Mouse (Mus musculus): ENCODE results near the gene Mgrn1. TPM values are rescaled to one million over a fixed set of nuclear protein-coding genes. Genes with fewer than 3 reads are reported as not detected.

The Mgrn1 gene
- total RNA-seq, 2 experiments from 2014 or later, result 164 to 168 TPM

GRCm38 (mm10) chr16:4906559-4906958, 20.5 kb downstream of the Mgrn1 start:
- DNase-seq (ENCODE audit: low spot score in 2 of 2), result no peak

DNA sequence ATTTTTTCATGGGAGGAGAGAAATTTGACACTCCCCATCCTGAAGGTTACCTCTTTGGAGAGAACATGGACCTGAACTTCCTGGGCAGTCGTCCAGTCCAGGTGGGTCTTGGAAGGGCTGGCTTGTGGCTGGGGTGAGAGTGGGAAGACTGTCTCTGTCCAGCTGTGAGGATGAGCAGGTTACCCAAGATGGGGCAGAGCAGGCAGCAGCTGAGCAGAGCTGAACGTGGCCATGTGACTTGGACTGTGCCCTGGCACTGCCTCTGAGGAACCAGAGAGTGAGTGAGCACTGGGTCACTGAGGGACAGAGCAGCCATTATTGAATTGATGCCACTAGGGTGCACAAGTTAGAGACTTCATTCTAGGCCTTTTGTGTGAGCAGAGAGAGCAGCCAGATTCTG, 21.3 kb downstream of the Mgrn1 start:
- DNase-seq (ENCODE audit: low spot score in 2 of 2), result no peak

- no peak for DNase-seq (ENCODE audit: low spot score in 2 of 2)
Measured at GRCm38 (mm10) chr16:4907972-4908371, 21.9 kb downstream of the Mgrn1 start.

- DNase-seq (ENCODE audit: low spot score in 2 of 2), result no peak
Measured at GRCm38 (mm10) chr16:4909745-4910144, 23.7 kb downstream of the Mgrn1 start.

DNA sequence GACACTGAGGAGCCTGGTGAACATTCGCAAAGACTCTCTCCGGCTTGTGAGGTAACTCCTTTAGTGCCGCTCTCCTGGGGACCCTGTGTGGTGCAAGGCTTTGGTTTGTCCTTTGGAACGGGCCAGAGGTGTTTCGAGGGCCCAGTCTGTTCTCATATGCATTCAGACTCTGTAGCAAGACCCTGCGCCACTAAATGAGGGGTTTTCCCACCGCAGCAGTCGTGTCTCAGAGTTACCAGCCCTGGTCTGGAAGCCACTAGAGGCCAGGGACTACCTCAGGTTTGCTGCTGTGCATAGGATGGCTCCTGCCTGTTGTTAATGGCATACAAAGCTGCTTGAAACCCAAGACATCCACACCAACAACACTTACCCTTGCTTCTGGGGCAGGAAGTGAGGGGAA, 24.7 kb downstream of the Mgrn1 start:
- no peak for DNase-seq (ENCODE audit: low spot score in 2 of 2)

- no peak for DNase-seq (ENCODE audit: low spot score in 2 of 2)
Measured at GRCm38 (mm10) chr16:4912074-4912648, 26.1 kb downstream of the Mgrn1 start.

GRCm38 (mm10) chr16:4912907-4913782, 27.1 kb downstream of the Mgrn1 start:
- DNase-seq (ENCODE audit: low spot score in 2 of 2), result no peak

- peak; percentile 91 to 93 for DNase-seq (ENCODE audit: low spot score in 2 of 2)
Measured at GRCm38 (mm10) chr16:4913783-4914735, 28.0 kb downstream of the Mgrn1 start.

DNA sequence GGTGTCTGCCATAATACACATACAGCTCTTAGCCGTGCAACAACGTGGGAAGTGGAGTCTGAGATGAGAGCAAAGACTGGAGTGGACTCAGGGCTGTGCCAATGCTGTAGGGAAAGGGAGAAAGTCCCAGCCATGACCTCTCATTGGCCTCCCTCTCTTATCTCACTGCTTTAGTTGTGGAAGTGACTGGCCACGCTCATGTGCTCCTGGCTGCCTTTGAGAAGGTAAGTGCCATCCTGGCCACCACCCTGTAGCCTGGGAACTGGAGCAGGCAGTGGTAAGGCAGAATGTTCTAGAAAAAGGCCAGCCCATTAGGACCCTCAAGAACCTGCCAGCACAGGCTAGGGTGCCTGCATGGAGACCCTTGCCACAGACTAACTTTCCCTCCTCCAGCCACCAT, 29.9 kb downstream of the Mgrn1 start:
- no peak for DNase-seq (ENCODE audit: low spot score in 2 of 2)

GRCm38 (mm10) chr16:4916608-4917007, 30.6 kb downstream of the Mgrn1 start:
- no peak for DNase-seq (ENCODE audit: low spot score in 2 of 2)

DNA sequence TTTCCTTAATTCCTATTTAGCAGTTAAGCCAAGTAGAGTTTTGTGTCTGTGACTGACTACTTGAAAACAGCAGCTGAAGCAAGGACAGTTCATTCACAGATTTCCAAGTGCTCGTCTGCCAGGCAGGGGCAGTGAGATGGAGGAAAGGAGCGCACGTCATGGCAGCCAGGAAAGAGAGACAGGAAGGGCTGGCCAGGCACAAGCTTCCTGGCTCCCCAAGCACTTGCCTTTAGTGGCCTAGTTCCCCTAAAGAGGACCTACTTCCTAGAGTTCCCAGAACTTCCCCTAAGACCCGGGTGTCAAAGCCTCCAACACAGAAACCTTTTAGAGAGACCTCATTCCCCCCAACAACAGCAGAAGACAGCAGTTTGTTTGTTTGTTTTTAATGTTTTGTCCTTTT, 34.5 kb downstream of the Mgrn1 start:
- DNase-seq (ENCODE audit: low spot score in 2 of 2), result no peak

GRCm38 (mm10) chr16:4922481-4922880, 36.4 kb downstream of the Mgrn1 start:
- DNase-seq (ENCODE audit: low spot score in 2 of 2), result no peak

- DNase-seq (ENCODE audit: low spot score in 2 of 2), result no peak
Measured at GRCm38 (mm10) chr16:4923996-4924395, 37.9 kb downstream of the Mgrn1 start.

GRCm38 (mm10) chr16:4927967-4928366, 41.9 kb downstream of the Mgrn1 start:
- no peak for DNase-seq (ENCODE audit: low spot score in 2 of 2)

DNA sequence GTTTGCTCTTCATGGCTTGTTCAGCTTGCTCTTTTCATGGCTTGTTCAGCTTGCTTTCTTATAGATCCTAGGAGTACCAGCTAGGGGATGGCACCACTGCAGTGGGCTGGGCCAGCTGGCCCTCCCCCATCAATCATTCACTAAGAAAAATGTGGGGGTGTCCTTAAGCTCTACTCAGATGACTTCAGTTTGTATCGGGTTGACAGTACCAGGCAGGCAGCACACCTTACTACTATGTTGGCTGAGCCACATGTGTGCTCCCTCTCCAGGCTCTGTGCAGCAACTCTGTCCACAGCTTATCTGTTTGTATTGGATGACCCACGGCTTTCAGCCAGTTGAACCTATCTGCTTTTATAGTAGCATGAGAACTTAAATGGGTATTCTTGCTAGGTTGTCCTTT, 42.4 kb downstream of the Mgrn1 start:
- no peak for DNase-seq (ENCODE audit: low spot score in 2 of 2)

GRCm38 (mm10) chr16:4932429-4932828, 46.4 kb downstream of the Mgrn1 start:
- no peak for DNase-seq (ENCODE audit: low spot score in 2 of 2)

GRCm38 (mm10) chr16:4935430-4935829, 49.4 kb downstream of the Mgrn1 start:
- DNase-seq (ENCODE audit: low spot score in 2 of 2), result no peak

DNA sequence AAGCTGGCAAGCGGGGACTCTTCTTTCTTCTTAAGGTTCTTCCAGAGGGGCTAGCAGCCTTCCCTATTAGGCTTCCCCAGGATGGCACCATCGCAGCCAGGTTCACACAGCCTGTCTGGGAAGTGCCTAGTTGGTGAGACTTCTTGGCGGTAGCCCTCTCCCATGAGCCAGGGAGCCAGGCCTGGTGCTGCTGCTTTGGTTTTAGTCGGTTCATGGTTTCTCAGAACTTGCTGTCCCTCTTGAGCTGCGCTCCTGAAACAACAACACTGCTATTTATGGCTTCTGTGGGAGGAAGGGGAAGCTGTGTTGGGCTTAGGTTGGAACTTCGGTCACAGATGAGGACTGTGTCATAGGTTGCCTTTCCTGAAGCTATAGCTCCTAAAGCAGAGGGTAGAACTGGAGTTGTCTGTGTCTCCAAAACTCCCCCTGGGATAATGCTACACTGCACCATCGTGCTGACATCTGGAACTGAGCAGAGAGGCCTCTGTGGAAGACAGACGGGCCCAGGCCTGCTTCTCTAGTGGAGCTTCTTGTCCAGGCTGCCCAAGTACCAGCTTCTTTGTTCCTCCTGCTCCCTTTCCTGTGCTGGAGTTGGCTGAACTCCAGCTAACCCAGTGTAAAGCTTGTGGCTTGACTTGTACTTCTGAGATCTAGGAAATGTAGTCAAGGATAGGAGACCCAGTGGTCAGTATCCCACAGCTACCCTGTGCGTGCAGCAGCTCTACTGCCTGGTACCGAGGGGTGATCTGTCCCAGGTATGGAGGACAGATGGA, 50.1 kb downstream of the Mgrn1 start:
- no peak for DNase-seq (ENCODE audit: low spot score in 2 of 2)

DNA sequence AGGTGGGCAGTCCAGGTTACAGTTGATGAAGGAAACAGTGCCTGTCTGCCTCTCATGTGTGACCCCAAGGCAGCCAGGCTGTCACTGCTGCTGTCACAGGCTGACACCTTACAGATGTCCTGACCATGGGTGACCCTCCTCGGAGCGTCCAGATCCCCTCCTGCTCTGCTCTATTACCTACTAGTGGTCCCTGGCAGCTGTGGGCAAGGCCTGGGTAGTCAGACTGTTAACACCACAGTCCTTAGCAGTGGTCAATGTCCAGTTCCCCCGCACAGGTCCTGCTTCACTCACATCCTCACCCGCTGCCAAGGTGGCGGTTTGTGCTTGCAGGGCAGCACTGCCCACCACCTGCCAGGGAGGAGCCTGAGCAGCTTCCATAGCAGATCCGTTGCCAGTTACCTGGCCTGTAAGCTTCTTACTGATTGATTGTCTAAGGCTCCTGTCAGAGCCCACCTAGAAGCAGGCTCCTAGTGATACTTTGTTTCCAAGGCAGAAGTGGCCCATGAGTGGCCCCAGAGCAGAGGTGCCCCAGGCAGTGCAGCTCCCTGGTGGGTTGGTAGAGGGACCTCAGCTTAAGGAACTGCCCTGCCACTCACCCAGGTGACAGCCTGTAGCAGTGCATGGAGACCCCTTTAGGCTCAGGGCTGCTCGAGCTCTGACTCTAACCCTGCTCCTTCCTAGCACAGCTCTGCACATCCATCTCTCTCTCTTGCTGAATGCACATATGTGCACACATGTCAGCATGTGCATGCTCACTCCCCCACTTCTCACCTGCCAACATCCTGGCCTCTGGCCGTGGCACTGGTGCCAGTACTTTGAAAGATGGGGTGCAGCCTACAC, 51.5 kb downstream of the Mgrn1 start:
- DNase-seq (ENCODE audit: low spot score in 2 of 2), result no peak

- DNase-seq (ENCODE audit: low spot score in 2 of 2), result no peak
Measured at GRCm38 (mm10) chr16:4938461-4938860, 52.4 kb downstream of the Mgrn1 start, which contains the start of gene Nudt16l1. Nudt16l1 (plus strand) TSS chr16:4938761.

Data from layer of hippocampus, postnatal 10 days (tissue).